In genomic region chr14:118867366-118867765, GRCm38 (mm10) we compare ENCODE assay signal across 26 mouse cellular contexts. TPM values are rescaled to one million over a fixed set of nuclear protein-coding genes. Genes with fewer than 3 reads are reported as not detected.
DNase-seq lines count a peak whose midpoint lies in the region; ATAC-seq lines count a peak whose summit lies in the region.
"Had no signal": no experiment of that assay in that cellular context is flagged by ENCODE, and none has a peak within 500 bp of the region (broad histone marks: within the 10 kb centered on the region; RNA-seq: fewer than 3 reads in every experiment).

No protein-coding gene starts in this region.

- H3K4me3 ChIP-seq in hindbrain, embryonic 16.5 days (ENCODE audit: low read length): no peak overlapping the region
- H3K4me3 ChIP-seq: embryonic facial prominence, embryonic 12.5 days; embryonic facial prominence, embryonic 15.5 days; forebrain, embryonic 13.5 days; gastrocnemius, adult 2 months; heart, embryonic 12.5 days; heart, embryonic 15.5 days had no signal

- H3K4me2 ChIP-seq in hindbrain, embryonic 16.5 days (ENCODE audit: low read length): no peak overlapping the region
- H3K4me2 ChIP-seq: embryonic facial prominence, embryonic 12.5 days; embryonic facial prominence, embryonic 15.5 days; forebrain, embryonic 13.5 days; heart, embryonic 12.5 days; heart, embryonic 15.5 days; hindbrain, embryonic 14.5 days had no signal

- H3K27ac ChIP-seq in hindbrain, embryonic 16.5 days (ENCODE audit: low read depth, low read length): no peak overlapping the region
- H3K27ac ChIP-seq: embryonic facial prominence, embryonic 12.5 days; forebrain, embryonic 13.5 days; gastrocnemius, adult 2 months; heart, embryonic 15.5 days; hindbrain, embryonic 14.5 days had no signal

- no peaks in the 10 kb centered on the region for H3K27me3 ChIP-seq in hindbrain, embryonic 16.5 days (replicated peaks; ENCODE audit: control insufficient read depth, insufficient read depth, low read length)
- H3K27me3 ChIP-seq: CH12.LX; embryonic facial prominence, embryonic 12.5 days; embryonic facial prominence, embryonic 15.5 days; forebrain, embryonic 13.5 days; heart, embryonic 12.5 days; heart, embryonic 15.5 days had no signal

- no peak overlapping the region for H3K9ac ChIP-seq in hindbrain, embryonic 16.5 days (ENCODE audit: low read depth, low read length)
- H3K9ac ChIP-seq: embryonic facial prominence, embryonic 12.5 days; embryonic facial prominence, embryonic 15.5 days; forebrain, embryonic 13.5 days; heart, embryonic 12.5 days; heart, embryonic 15.5 days; hindbrain, embryonic 14.5 days had no signal

- intact Hi-C loops in heart, postnatal 14 days (cut with DNase I): no loop called here

- no peaks in the 10 kb centered on the region for H3K9me3 ChIP-seq in hindbrain, embryonic 16.5 days (ENCODE audit: control insufficient read depth, low read length)
- H3K9me3 ChIP-seq: embryonic facial prominence, embryonic 12.5 days; embryonic facial prominence, embryonic 15.5 days; forebrain, embryonic 13.5 days; heart, embryonic 12.5 days; heart, embryonic 15.5 days had no signal

- no peaks in the 10 kb centered on the region for H3K4me1 ChIP-seq in hindbrain, embryonic 16.5 days (ENCODE audit: control insufficient read depth, insufficient read depth, low read depth, low read length)
- H3K4me1 ChIP-seq: heart, embryonic 12.5 days; heart, embryonic 15.5 days had no signal

- 0 out of 2 replicates have a peak, but pooled peaks cover 2% of the 10 kb centered on the region for H3K36me3 ChIP-seq in hindbrain, embryonic 16.5 days (ENCODE audit: control insufficient read depth, insufficient read depth, low read length)
- H3K36me3 ChIP-seq: embryonic facial prominence, embryonic 12.5 days; embryonic facial prominence, embryonic 15.5 days; heart, embryonic 12.5 days; heart, embryonic 15.5 days had no signal

- 52% methylated on average over 6 of the region's 6 CpGs for WGBS in hindbrain, embryonic 16.5 days

- DNase-seq in heart, adult 11 months: peak; percentile 76
- DNase-seq in heart, postnatal 14 days: no peak
- peak; percentile 83 for DNase-seq in Muller cell, postnatal 12 days (ENCODE audit: inconsistent ontology term)
- peak; percentile 43 for DNase-seq in retina, embryonic 14.5 days (ENCODE audit: low spot score)
- DNase-seq in thymus, postnatal 4 days: no peak
- DNase-seq in spleen, postnatal 14 days (ENCODE audit: low spot score in 2 of 2): no peak
- DNase-seq: adrenal gland, postnatal 10 days; adrenal gland, postnatal 36 days; B cell, adult 2 months; cerebellum, adult 11 months; cerebellum, adult 2 months; cerebellum, adult 9-11 months; cerebellum, postnatal 25 days; gastrocnemius, adult 2 months; gastrocnemius, postnatal 14 days; heart, adult 18-20 months; heart, postnatal 10 days; heart, postnatal 4 days had no signal

- ATAC-seq in hindbrain, embryonic 16.5 days: no peak

RNA-seq across cellular contexts. Expression of gene Dzip1, which starts 57.9 kb away (rescaled TPM):
- 1 to 10 TPM; 3.0 to 4.1 TPM for total RNA-seq in heart, postnatal 14 days (2021)
- 85.8 and 93.5 TPM in 2 replicates for polyA plus RNA-seq in hindbrain, embryonic 16.5 days (2015; fragmentation: Nextera tagmentation; extraction: Ambion mirVana)

Comparison
In these comparisons a context has a peak if more than half of its experiments do, and no peak if none do; other contexts are left out.
1. DNase-seq: peak in heart, adult 11 months (single experiment), Muller cell, postnatal 12 days (single experiment) and retina, embryonic 14.5 days (single experiment); none in heart, postnatal 14 days (0 of 2), thymus, postnatal 4 days (single experiment) and spleen, postnatal 14 days (0 of 2).